Mouse (Mus musculus) thymus, postnatal 36 days (tissue): ENCODE measurements around the gene Panx3.

ENCODE experiments used
- DNase-seq, 2 experiments: peaks; one replicate each; pipeline ENCODE4 v3.0.0; 2022; ENCODE audit warnings: mixed read lengths in 2 of 2

Panx3 gene

DNA sequence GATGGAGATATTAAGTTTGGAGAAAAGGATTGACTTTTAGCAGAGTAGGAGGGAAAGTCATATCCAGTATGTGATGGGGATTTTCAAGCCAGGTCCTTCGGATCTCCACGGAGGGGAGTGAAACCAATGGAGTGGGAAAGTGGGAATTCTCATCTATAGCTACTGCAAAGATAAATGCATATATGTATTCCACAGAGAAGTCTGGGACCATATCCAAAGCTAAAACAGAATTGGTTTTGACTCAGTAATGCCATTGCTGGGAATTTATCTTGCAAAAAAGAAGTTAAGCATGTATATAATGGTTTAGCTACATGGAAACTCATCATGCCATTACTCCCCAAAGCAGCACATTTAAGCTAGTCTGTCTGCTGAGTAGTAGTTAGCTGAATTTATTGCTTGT is 36.7 kb downstream of the Panx3 start:
- DNase-seq: no peak

DNA sequence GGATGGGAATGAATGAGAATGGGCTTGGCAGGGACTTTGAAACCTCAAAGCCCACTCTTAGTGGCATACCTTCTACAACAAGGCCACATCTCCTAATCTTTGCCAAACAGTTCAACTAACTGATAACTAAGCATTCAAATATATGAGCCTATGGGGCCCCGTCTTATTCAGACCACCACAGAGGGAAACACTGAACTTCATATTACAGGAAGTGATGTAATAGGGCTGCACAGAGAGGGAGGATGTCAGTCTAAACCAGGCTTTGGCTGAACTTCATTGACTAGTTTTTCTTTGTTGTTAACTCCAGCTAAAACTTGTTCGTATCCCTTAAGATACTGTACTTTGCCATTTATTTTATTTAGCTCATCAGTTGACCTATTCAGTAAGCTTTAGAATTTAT is 39.1 kb downstream of the Panx3 start:
- DNase-seq: no peak

DNA sequence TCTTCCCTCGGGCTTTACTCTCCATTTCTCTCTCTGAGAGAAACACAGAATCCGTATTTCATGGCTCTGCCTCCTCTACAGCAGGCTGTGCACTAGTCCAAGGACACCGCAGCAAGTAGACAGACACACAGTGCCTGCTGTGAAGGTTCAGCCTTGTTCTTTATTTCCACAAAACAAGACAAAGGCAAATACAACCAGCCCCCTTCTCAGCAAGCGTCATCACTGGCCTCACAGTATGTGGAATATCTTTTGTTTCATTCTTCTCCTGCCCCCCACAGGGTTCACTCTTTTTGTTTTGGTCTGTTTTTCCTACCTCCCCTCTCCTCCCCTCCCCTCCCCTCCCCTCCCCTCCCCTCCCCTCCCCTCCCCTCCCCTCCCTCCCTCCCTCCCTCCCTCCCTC is 40.5 kb downstream of the Panx3 start:
- no peak for DNase-seq

DNA sequence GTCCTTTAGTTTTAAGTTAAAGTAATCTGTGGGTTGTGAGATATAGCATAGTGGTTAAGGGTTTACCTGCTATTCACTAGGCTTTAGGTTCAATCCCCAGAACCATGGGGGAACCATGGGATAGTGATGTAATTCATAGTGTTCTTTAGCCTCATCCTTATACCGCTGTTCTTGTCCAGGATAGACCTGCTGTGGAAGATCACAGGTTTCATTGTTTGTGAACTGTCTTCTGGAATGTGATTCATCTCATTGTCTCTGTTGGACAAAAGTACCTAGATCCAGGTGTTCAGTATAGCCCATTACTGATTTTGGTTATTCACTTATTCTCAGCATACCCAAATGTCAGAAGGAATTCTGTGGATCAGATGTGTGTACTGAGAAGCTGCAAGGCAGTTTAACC is 41.8 kb downstream of the Panx3 start:
- no peak for DNase-seq

DNA sequence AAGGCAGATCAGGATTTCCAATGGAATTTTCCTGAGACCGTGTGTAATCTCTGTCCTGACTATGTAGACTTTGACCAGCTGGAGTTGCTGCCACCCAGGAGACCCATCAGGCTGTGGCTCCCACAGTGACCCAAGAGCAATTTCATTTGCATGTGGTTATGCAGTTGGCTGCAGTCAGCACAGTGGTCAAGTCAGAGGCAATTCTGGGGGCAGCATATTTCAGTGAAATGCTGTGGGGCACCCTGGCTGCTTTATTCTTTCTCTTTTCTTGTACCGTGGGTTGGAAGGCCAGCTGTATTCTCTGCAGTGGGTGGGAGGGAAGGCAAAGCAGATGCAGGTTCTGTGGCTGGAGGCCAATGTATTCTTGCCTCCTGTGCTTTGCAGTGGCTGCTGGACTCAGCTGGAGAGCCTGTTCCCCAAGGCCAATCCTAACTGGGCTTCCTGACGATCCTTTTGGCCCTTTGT is 42.9 kb downstream of the Panx3 start:
- no peak for DNase-seq

DNA sequence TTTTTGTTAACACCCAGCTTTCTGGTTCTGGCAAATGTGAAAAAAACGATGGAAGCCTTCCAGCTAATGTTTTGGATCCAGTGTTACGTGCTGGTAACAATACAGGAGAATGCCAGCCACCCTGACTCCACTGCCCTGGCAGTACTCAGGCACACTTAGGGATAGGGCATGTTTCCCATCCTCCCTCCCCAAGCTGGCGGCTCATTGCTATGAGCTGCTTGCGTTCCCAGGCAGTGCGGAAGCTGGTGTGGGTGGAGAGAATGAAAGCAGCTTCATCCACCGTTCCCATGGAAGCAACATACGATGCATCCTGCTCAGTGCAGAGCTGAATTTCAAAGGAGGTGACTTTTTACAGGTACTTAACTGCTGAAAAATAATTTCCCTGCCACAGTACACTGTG is 43.4 kb downstream of the Panx3 start:
- DNase-seq: no peak

DNA sequence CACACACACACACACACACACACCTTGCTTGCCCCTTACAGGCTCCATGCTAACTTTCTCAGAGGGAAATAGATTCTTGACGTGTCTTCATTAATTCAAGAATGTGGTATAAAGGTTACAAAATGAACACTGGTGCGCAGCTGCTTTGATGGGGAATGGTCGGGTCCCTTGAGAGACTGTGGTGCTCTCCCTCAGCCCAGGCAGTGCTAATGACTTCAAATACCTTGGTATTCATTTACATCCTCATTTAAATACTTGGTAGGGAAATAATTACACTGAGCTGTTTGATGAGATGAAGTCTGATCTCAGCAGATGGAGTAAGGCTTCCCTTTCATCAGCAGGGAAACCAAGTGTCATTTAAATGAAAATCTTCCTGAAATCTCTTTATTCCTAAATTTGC is 43.9 kb downstream of the Panx3 start:
- DNase-seq: no peak

DNA sequence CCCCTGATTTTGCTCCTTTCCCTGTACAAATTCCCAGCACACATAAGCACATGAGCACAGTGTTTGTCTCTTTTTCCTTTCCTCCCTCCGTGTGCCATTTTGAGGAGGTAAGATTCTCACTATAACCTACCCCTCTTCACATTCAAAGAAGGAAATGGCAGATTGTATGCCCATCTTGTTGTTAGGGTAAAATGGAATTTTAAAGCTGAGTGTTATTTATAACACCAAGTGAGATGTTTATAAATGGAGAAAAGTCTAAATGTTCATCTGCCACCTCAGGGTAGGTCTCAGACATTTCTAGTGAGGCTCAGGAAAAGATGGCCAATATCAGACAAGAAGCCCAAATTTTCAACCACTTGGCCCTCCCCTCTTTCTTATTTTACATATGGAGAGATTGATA is 44.5 kb downstream of the Panx3 start:
- no peak for DNase-seq

DNA sequence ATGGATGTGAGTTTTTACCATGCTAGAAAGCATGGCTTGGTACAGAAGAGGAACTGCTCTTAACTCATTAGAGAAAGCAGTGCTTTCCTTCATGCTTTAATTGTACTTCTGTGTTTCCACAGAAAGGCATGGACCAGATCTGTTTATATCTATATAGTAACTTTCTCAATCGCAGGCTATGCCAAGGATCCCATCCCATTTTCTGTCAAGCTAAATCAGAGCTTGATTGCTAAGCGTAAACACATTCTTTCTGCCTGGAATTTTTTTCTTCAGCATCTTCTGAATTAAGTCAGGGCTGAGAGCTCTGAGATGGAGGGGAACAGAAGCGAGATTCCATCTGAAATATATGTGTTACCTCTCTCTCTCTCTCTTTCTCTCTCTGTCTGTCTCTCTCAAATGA is 45.1 kb downstream of the Panx3 start:
- no peak for DNase-seq

DNA sequence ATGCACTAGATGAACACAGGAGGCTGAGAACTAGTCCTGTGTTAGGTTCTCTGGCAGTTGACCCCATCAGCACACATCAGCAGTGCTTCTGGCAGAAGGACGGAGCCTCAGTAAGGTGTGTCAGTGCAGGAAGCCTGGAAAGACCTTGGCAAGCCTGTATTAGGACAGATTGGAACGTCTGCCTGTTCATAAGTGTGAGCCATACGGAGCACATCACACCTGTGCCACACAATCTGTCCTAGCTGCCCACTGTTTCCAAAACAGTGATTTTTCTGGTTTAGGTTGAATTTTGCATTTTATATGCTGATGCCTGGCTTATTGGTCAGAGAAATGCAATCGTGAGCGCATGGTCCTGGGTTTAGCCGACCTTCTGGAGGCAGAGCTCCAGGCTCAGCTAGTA is 47.7 kb downstream of the Panx3 start:
- DNase-seq: no peak

DNA sequence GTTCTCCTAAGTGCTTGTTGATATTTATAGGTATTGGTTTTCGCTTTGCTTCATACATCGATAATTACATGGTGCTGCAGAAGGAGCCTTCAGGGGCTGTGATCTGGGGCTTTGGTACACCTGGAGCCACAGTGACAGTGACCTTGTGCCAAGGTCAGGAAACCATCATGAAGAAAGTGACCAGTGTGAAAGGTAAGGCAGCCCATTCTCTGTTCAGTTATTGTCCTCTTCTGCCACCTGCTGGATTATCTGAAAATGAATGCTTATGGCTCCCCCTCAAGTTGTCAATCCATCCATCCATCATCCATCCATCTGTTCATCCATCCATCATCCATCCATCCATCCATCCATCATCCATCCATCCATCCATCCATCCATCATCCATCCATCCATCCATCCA is 52.3 kb downstream of the Panx3 start:
- DNase-seq: no peak

DNA sequence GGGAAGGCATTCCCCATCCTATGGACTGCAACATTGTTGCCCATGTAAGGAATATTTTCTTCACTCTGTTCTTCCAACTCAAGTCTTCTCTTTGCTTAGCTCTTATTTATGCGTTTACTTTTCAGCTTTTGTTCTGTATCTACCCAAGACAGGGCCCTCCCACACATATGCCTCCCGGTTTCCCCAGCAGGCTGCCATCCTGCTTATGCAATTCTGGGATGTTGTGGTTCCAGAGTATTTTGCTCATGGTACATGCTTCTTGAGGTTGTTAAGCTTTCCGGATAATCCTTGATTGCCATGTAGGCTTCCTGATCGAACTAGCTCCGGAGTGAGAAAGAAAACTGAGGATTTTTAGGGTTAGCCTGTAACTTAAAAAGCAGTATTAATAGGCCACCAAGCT is 53.8 kb downstream of the Panx3 start:
- DNase-seq: no peak

DNA sequence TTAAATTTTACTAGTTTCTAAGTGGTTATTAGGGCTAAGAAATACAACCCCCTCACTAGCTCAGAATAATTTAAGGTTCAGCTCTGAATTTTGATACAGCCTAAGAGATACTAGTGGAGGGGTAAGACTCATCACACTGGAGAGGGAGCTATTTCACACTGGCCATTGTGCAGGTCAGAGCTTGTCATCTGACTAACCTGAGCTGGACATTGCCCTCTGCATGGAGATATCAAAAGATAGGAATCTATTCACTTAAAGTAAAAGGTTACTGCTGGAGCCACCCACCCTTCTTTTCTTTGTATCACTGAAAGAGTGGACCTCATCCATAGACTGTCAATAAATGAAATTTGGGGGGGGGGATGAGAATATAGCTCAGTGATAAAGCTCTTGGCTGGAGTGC is 54.7 kb downstream of the Panx3 start:
- no peak for DNase-seq

DNA sequence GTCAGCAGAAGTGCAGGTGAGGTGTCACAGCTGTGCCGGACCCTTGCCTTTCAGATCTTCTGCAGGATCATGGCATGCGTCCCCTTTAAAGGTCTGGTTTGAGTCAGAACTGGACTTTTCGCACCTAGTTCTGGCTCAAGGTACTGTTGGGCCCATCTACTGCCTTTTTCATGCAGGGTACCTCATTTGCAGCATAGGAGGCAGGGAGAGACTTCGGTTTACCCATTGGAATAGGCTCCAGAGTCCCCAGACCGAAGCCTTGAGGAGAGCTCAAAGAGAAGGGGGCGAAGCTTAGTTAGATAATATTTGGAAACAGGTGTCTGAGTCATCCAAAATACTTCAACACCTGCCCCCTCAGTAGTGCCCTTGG is 55.1 kb downstream of the Panx3 start:
- DNase-seq: no peak

DNA sequence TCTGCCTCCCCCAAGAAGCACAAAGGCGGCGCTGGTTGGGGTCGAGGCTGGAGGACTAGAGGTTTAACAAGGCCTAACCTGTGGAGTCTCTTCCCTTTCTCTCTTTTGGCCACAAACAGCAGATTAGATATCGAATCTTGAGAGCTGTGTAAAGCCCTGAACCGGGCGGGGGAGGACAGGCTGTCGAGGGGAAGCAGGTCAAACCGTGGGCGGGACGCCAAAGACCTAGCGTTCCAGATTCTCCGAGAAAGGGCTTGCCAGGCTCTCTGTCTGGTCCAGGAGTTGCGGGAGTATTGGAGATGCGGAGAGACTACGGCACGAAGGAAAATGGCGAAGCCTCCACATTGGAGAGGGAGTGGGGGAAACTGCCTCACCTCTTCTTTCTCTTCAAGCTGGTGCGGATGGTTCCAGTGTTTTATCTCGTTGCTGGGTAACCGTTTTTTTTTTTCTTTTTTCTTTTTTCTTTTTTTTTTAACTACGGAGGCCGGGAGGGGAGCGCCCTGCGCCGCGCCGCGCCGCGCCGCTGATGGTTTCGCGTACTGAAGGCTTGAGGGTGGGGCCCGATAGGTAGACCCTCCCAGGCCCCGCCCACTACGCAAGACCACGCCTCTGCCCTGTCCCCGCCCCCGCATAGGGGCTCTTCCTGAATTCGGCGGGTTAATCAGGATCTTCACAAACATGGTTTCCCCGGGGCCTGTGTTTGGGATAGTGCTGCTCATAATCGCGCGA is 55.7 kb downstream of the Panx3 start, which contains the start of gene Spa17:
Spa17 (minus strand) TSS at position 541 of the 729 bp plus-strand sequence.
- peak; percentile 92 to 93 for DNase-seq
